Comparison of ENCODE assay signal across 15 mouse cellular contexts in genomic region chr6:52473924-52474323, GRCm38 (mm10).
DNase-seq lines count a peak whose midpoint lies in the region; ATAC-seq and TF ChIP-seq lines count a peak whose summit lies in the region.
"Had no signal": no experiment of that assay in that cellular context is flagged by ENCODE, and none has a peak within 500 bp of the region (broad histone marks: within the 10 kb centered on the region; RNA-seq: fewer than 3 reads in every experiment).

No protein-coding gene starts in this region.

- no peak for ATAC-seq in liver, postnatal 0 days
- ATAC-seq in Patski: peak; percentile 44
- no peak for ATAC-seq in neural tube, embryonic 14.5 days (ENCODE audit: low read depth)
- ATAC-seq: intestine, embryonic 15.5 days had no signal

- no peak overlapping the region for H3K4me3 ChIP-seq in liver, postnatal 0 days (ENCODE audit: low read depth, low read length)
- no peak overlapping the region for H3K4me3 ChIP-seq in CH12.LX (replicated peaks in 1 of 3; ENCODE audit: low read depth in 2 of 3, low read length in 2 of 3, poor library complexity in 1 of 3)
- H3K4me3 ChIP-seq in neural tube, embryonic 14.5 days (ENCODE audit: low read depth, low read length): no peak overlapping the region
- H3K4me3 ChIP-seq: intestine, embryonic 15.5 days; neural tube, embryonic 13.5 days had no signal

- no peaks in the 10 kb centered on the region for H3K9me3 ChIP-seq in liver, postnatal 0 days (ENCODE audit: low read length)
- H3K9me3 ChIP-seq in CH12.LX (replicated peaks; ENCODE audit: low read length): no peaks in the 10 kb centered on the region
- no peaks in the 10 kb centered on the region for H3K9me3 ChIP-seq in neural tube, embryonic 14.5 days (ENCODE audit: control insufficient read depth, low read length)
- H3K9me3 ChIP-seq: intestine, embryonic 15.5 days; neural tube, embryonic 13.5 days had no signal

- H3K4me2 ChIP-seq in liver, postnatal 0 days (ENCODE audit: low read depth, low read length): no peak overlapping the region
- peak overlapping the region; percentile 21 for H3K4me2 ChIP-seq in CH12.LX (ENCODE audit: insufficient read depth, low read depth, poor library complexity, severe bottlenecking)
- H3K4me2 ChIP-seq in neural tube, embryonic 14.5 days (ENCODE audit: low read depth, low read length): peak overlapping the region; percentile 18; the same call in 1 of the 2 replicates
- H3K4me2 ChIP-seq: intestine, embryonic 15.5 days; neural tube, embryonic 13.5 days had no signal

- in situ Hi-C loops in CH12.LX (cut with MboI; ENCODE audit: low pct_ligation_motif_present, low pct_unique_long_range_greater_than_20kb, low sequenced_read_pairs): no loop called here
- in situ Hi-C loops in Patski (cut with MboI; ENCODE audit: low pct_unique_long_range_greater_than_20kb): no loop called here

- H3K79me2 ChIP-seq in CH12.LX (replicated peaks; ENCODE audit: control insufficient read depth, extremely low read depth, insufficient read depth, poor library complexity, severe bottlenecking): no peaks in the 10 kb centered on the region

- no peak for TF ChIP-seq POLR2A in CH12.LX (IDR thresholded peaks at IDR 0.05; ENCODE audit: low read depth, low read length)

- H3K9ac ChIP-seq in liver, postnatal 0 days (replicated peaks): no peak overlapping the region
- H3K9ac ChIP-seq in CH12.LX (ENCODE audit: insufficient read depth, low read depth): no peak overlapping the region
- H3K9ac ChIP-seq in neural tube, embryonic 14.5 days (replicated peaks; ENCODE audit: low read depth, low read length): no peak overlapping the region
- H3K9ac ChIP-seq: intestine, embryonic 15.5 days; liver, embryonic 14.5 days; neural tube, embryonic 13.5 days had no signal

- H3K27ac ChIP-seq in liver, postnatal 0 days (ENCODE audit: low read depth): no peak overlapping the region
- no peak overlapping the region for H3K27ac ChIP-seq in CH12.LX (ENCODE audit: insufficient read depth, low read depth)
- no peak overlapping the region for H3K27ac ChIP-seq in neural tube, embryonic 14.5 days (ENCODE audit: low read depth, low read length)
- H3K27ac ChIP-seq: intestine, embryonic 15.5 days; liver, embryonic 14.5 days; neural tube, embryonic 13.5 days had no signal

- peak; percentile 6 for DNase-seq in liver, postnatal 0 days
- DNase-seq in liver (no peak), CH12.LX (ENCODE audit: extremely low read depth) (no peak), Patski (ENCODE audit: low read depth, low spot score) (peak; percentile 49), adipocyte (ENCODE audit: low spot score) (no peak)
- DNase-seq in embryo, embryonic 10 days (ENCODE audit: low spot score): no peak
- DNase-seq: adrenal gland, adult 2 months; cerebellum, adult 8-10 months; embryo, embryonic 11 days; left cerebral cortex, postnatal 4 days; thymus, adult 18-20 months had no signal

- dilution Hi-C loops in CH12.LX (cut with MboI; ENCODE audit: extremely low pct_ligation_motif_present, extremely low pct_unique_long_range_greater_than_20kb, low sequenced_read_pairs): no loop called here

- no peaks in the 10 kb centered on the region for H3K36me3 ChIP-seq in liver, postnatal 0 days (replicated peaks; ENCODE audit: insufficient read depth, low read length)
- no peaks in the 10 kb centered on the region for H3K36me3 ChIP-seq in CH12.LX (replicated peaks in 1 of 2; ENCODE audit: control insufficient read depth in 1 of 2, insufficient read depth in 1 of 2, low read length in 1 of 2)
- no peaks in the 10 kb centered on the region for H3K36me3 ChIP-seq in neural tube, embryonic 14.5 days (ENCODE audit: control insufficient read depth, insufficient read depth, low read length)
- H3K36me3 ChIP-seq: intestine, embryonic 15.5 days; neural tube, embryonic 13.5 days had no signal

- no peak for TF ChIP-seq EP300 in liver, postnatal 0 days (IDR thresholded peaks at IDR 0.05; ENCODE audit: low read depth)
- TF ChIP-seq EP300 in CH12.LX (IDR thresholded peaks at IDR 0.05; ENCODE audit: low read length): no peak

- TF ChIP-seq RAD21 in CH12.LX (IDR thresholded peaks at IDR 0.05; ENCODE audit: low read depth, low read length): no peak

- H3K4me1 ChIP-seq in liver, postnatal 0 days (ENCODE audit: insufficient read depth): peaks cover 5% of the 10 kb centered on the region; the same call in 1 of the 2 replicates
- H3K4me1 ChIP-seq in CH12.LX (ENCODE audit: control insufficient read depth in 1 of 2, insufficient read depth in 2 of 2): peaks cover 16% of the 10 kb centered on the region in 2 experiments
- H3K4me1 ChIP-seq in neural tube, embryonic 14.5 days (ENCODE audit: control insufficient read depth, insufficient read depth, low read length): peaks cover 4% of the 10 kb centered on the region; the same call in 1 of the 2 replicates

- CTCF ChIA-PET in Patski (lab: Charles Lee): interaction anchor here (1.6 kb wide), 1 partner anchor 40 kb away, joined by 4 read pairs; no protein-coding TSS in a partner anchor

- POLR2A ChIA-PET in Patski (lab: Charles Lee): no interaction called here

- H3K27me3 ChIP-seq in liver, postnatal 0 days (ENCODE audit: insufficient read depth, low read length): no peaks in the 10 kb centered on the region
- H3K27me3 ChIP-seq in CH12.LX (replicated peaks) (no peaks in the 10 kb centered on the region), Patski (no peaks in the 10 kb centered on the region)
- H3K27me3 ChIP-seq in neural tube, embryonic 14.5 days (ENCODE audit: control insufficient read depth, insufficient read depth, low read length): no peaks in the 10 kb centered on the region
- H3K27me3 ChIP-seq: neural tube, embryonic 13.5 days had no signal

- TF ChIP-seq CTCF in liver, postnatal 0 days (IDR thresholded peaks at IDR 0.05; ENCODE audit: low read depth): no peak
- TF ChIP-seq CTCF in CH12.LX (conservative IDR thresholded peaks at IDR 0.05 in 1 of 2, IDR thresholded peaks at IDR 0.05 in 1 of 2; ENCODE audit: low read depth in 2 of 2, low read length in 2 of 2) (no peak), Patski (IDR thresholded peaks at IDR 0.05) (no peak)

- 31% methylated on average over 11 of the region's 11 CpGs for WGBS in liver, postnatal 0 days (ENCODE audit: insufficient replicate concordance)
- 26% methylated on average over 11 of the region's 11 CpGs for WGBS in neural tube, embryonic 14.5 days

TF ChIP-seq in CH12.LX, 34 proteins besides CTCF, POLR2A, EP300 and RAD21:
- no peak for TF ChIP-seq CHD2 (IDR thresholded peaks at IDR 0.05; ENCODE audit: low read length)
- TF ChIP-seq MYC (IDR thresholded peaks at IDR 0.05; ENCODE audit: low read depth, low read length): no peak
- no peak for TF ChIP-seq UBTF (IDR thresholded peaks at IDR 0.05; ENCODE audit: low read depth, low read length)
- TF ChIP-seq BHLHE40 (IDR thresholded peaks at IDR 0.05; ENCODE audit: low read depth, low read length): peak; percentile 51
- no peak for TF ChIP-seq IRF4 (IDR thresholded peaks at IDR 0.05; ENCODE audit: low read depth, low read length)
- TF ChIP-seq MAZ (IDR thresholded peaks at IDR 0.05; ENCODE audit: low read depth, low read length): no peak
- TF ChIP-seq TCF12 (IDR thresholded peaks at IDR 0.05; ENCODE audit: low read depth, low read length): no peak
- no peak for TF ChIP-seq USF1 (IDR thresholded peaks at IDR 0.05; ENCODE audit: low read depth, low read length)

Comparison
In these comparisons a context has a peak if more than half of its experiments do, and no peak if none do; other contexts are left out.
1. DNase-seq: peak in liver, postnatal 0 days (single experiment) and Patski (single experiment); none in liver (single experiment), CH12.LX (single experiment), embryo, embryonic 10 days (single experiment) and adipocyte (single experiment).